Mouse (Mus musculus) hindbrain, embryonic 14.5 days (tissue): Measurements from ENCODE around the gene Pip5k1b. TPM values are rescaled to one million over a fixed set of nuclear protein-coding genes. Genes with fewer than 3 reads are reported as not detected.

Experiments
- ATAC-seq: fragments of 200-750 bp; cut with Nextera tagmentation; 2 replicates; pipeline ENCODE4 v1.8.0; 2017; ENCODE audit warnings: moderate number of reproducible peaks, mild to moderate bottlenecking, moderate TSS enrichment, moderate library complexity; ENCODE audit not compliant: low FRiP score
- DNase-seq: peaks from one replicate; pipeline ENCODE4 v3.0.0-alpha.2; 2015; ENCODE audit warnings: low spot score
- H3K27ac ChIP-seq: fragments of 300-500 bp; sonication (generic); 2 replicates; pipeline ENCODE4 v1.5.1; 2014; ENCODE audit warnings: mild to moderate bottlenecking, moderate library complexity
- H3K27me3 ChIP-seq: fragments of 300-500 bp; sonication (generic); 2 replicates; pipeline ENCODE4 v1.6.1; 2014; ENCODE audit warnings: mild to moderate bottlenecking, low read length, mixed read lengths; ENCODE audit not compliant: control insufficient read depth, insufficient read depth
- H3K36me3 ChIP-seq: fragments of 300-500 bp; sonication (generic); replicated peaks from 2 replicates; pipeline ENCODE4 v1.6.1; 2014; ENCODE audit not compliant: control insufficient read depth, insufficient read depth
- H3K4me1 ChIP-seq: fragments of 300-500 bp; sonication (generic); replicated peaks from 2 replicates; pipeline ENCODE4 v1.6.1; 2014; ENCODE audit warnings: antibody characterized with exemption, low read length, mixed read lengths; ENCODE audit not compliant: control insufficient read depth, insufficient read depth
- H3K4me2 ChIP-seq: fragments of 300-500 bp; sonication (generic); replicated peaks from 2 replicates; pipeline ENCODE4 v1.6.1; 2014; ENCODE audit warnings: mild to moderate bottlenecking, moderate library complexity
- H3K4me3 ChIP-seq: fragments of 300-500 bp; sonication (generic); replicated peaks from 2 replicates; pipeline ENCODE4 v1.5.1; 2014; ENCODE audit warnings: mild to moderate bottlenecking, low read length
- H3K9ac ChIP-seq: fragments of 300-500 bp; sonication (generic); 2 replicates; pipeline ENCODE4 v1.6.1; 2014
- H3K9me3 ChIP-seq: fragments of 300-500 bp; sonication (generic); 2 replicates; pipeline ENCODE4 v1.6.1; 2016; ENCODE audit warnings: low read length; ENCODE audit not compliant: control insufficient read depth
- WGBS: fragments of 180-500 bp; shearing (Covaris S2); extraction: QIAGEN DNeasy Blood & Tissue Kit; methylation state at CpG from one replicate; pipeline ENCODE4 v1.1.7; 2014; 5-methylcytosine and 5-hydroxymethylcytosine counted together
- polyA plus RNA-seq: library from polyadenylated mRNA; unstranded; fragments of >200 nt; fragmentation: Nextera tagmentation; extraction: Ambion mirVana; gene quantifications from 2 replicates; pipeline ENCODE4 v1.2.1, GENCODE M21; 2014

The Pip5k1b gene
- polyA plus RNA-seq, 1 experiment from 2014 or later, result 3.9 TPM

DNA sequence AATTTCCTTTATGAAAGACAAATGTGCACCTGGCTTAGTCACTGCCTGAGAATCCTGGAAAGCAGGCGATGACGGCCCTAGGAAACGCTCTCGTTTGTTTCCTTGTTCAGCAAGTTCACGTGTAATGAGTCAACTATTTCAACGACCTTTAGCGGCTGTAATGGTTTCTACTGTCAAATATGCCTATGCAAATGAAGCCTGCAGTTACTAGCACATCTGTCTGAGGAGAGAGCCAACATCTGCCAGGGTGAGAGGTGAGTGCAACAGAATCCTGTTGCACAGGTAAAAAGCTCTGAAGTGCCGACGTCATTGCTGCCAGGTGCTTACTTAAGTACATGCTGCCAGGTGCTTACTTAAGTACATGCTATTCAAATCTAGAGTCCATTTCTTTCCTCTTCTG, 196.4 kb downstream of the Pip5k1b start:
- H3K9ac ChIP-seq, result no peak overlapping the region
- H3K4me2 ChIP-seq, result no peak overlapping the region
- no peaks in the 10 kb centered on the region for H3K27me3 ChIP-seq
- WGBS, result 89% methylated on average over 9 of the region's 9 CpGs
- H3K4me1 ChIP-seq, result no peaks in the 10 kb centered on the region
- no peak for ATAC-seq
- no peak overlapping the region for H3K27ac ChIP-seq
- H3K36me3 ChIP-seq, result no peaks in the 10 kb centered on the region
- H3K4me3 ChIP-seq, result no peak overlapping the region
- DNase-seq, result no peak
- no peaks in the 10 kb centered on the region for H3K9me3 ChIP-seq

DNA sequence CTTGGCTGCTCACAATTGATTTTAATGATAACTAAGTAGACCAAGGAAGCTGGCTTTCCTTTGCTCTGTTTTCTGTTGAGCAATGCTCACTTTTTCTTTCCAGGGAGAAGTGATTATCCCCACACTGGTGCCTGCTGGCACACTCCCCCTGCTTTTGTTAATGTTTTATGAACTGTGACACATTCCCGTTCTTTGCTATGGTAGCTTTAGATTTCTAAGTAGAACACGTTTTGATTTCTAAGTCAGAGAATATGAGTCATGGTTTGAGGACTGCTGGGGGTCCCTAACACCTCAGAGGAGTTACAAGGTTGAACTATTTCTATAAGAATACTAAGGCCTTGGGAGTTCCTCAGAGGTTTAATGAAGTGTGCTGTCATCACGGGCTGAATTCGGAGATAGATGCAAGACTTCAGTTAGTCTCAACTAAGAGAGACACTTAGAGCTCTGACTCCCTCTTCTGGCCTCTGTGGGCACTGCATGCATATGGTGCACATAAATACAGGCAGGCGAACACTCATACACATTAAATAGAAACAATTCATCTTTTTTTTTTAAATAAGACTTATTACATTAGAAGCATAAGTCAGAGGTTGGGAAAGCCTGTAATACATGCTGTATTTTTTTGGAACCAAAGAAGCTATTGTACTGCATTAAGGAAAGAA, 203.2 kb downstream of the Pip5k1b start:
- ATAC-seq (no peak), DNase-seq (no peak)
- Histone ChIP-seq H3K4me2 (no peak overlapping the region), H3K27ac (no peak overlapping the region), H3K27me3 (no peaks in the 10 kb centered on the region), H3K9ac (no peak overlapping the region), H3K4me1 (no peaks in the 10 kb centered on the region), H3K4me3 (no peak overlapping the region), H3K9me3 (0 out of 2 replicates have a peak, but pooled peaks cover 3% of the 10 kb centered on the region), H3K36me3 (no peaks in the 10 kb centered on the region)
- WGBS, result 71% methylated on average over 5 of the region's 5 CpGs

DNA sequence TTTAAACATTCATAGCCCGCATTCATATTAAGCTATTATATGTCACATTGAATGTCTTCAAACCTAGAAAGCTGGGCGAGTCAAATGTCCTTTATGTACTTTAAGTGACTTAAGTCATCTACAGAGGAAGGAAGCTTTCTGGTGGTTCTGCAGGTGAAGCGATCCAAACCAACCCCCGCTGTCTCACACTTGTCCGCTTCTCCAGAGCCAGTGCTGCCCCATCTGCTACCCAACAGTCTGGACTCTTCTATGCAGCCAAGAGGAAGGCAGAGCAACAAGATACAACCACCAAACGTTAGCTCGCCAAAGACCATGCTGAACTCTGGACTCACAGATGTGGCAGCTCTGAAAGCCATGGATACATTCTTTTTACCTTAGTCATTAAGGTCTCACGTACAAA, 211.2 kb downstream of the Pip5k1b start:
- no peak overlapping the region for H3K9ac ChIP-seq
- no peaks in the 10 kb centered on the region for H3K27me3 ChIP-seq
- H3K9me3 ChIP-seq, result no peaks in the 10 kb centered on the region
- ATAC-seq (no peak), DNase-seq (no peak)
- no peak overlapping the region for H3K4me3 ChIP-seq
- H3K36me3 ChIP-seq, result no peaks in the 10 kb centered on the region
- WGBS, result 93% methylated on average over 8 of the region's 8 CpGs
- H3K27ac ChIP-seq, result no peak overlapping the region
- no peak overlapping the region for H3K4me2 ChIP-seq
- H3K4me1 ChIP-seq, result no peaks in the 10 kb centered on the region

DNA sequence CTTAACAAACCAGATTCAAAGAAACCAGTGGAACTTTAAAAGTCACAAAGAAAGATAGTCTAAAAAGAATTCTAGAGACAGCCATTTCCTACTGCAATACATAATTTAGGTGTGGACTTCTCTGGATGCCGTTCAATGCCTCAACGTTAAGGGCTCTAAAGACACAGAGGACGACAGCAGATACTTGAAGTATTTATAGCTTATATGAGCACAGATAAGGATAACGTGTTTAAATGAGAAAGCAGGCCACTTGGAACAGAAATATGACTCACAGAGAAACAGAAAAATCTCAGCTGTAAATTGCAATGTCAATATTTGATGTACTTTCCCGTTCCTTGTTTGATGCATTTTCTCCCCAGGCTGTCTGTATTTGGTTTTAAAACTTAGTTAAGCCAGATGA, 212.9 kb downstream of the Pip5k1b start:
- ATAC-seq (no peak), DNase-seq (no peak)
- no peak overlapping the region for H3K4me2 ChIP-seq

DNA sequence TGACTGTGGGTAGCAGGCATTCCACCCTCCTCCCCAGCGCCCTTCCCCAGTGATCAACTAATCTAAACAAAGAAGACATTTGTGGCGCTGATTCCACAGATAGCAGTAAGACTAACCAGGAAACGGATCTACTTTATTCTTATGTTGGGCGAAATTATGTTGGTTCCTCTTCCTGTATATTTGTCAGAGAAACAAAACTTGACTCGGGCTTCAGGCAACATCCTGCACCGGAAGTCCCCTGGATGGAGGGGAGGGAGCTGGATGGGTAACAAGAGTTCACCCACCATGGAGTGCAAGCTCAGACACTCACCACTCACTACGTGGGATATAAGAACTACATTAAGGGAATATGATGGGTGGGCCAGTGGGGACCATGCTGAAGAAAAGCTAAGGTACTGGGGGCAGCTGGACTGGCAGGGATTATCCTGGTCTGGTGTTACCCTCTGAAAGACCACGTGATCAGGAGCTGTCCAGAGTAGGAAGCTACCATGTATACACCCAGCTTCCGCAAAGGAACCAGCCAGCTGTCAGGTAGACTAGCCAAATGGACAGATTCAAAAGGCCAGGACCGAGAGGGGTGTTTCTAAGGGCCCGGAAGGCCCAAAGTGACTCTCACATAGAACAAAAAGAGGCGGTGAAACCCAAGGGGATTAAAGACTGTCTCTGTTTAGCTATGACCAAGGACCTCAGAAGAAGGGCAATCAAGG, 219.1 kb downstream of the Pip5k1b start:
- WGBS, result 74% methylated on average over 12 of the region's 12 CpGs
- no peaks in the 10 kb centered on the region for H3K9me3 ChIP-seq
- no peak for ATAC-seq

More for the DNA sequence above, 212.9 kb downstream of the Pip5k1b start:
- Histone ChIP-seq H3K4me3 (no peak overlapping the region), H3K36me3 (no peaks in the 10 kb centered on the region), H3K27ac (no peak overlapping the region), H3K9me3 (no peaks in the 10 kb centered on the region), H3K4me1 (no peaks in the 10 kb centered on the region), H3K9ac (no peak overlapping the region), H3K27me3 (no peaks in the 10 kb centered on the region)
- 84% methylated on average over 5 of the region's 5 CpGs for WGBS

DNA sequence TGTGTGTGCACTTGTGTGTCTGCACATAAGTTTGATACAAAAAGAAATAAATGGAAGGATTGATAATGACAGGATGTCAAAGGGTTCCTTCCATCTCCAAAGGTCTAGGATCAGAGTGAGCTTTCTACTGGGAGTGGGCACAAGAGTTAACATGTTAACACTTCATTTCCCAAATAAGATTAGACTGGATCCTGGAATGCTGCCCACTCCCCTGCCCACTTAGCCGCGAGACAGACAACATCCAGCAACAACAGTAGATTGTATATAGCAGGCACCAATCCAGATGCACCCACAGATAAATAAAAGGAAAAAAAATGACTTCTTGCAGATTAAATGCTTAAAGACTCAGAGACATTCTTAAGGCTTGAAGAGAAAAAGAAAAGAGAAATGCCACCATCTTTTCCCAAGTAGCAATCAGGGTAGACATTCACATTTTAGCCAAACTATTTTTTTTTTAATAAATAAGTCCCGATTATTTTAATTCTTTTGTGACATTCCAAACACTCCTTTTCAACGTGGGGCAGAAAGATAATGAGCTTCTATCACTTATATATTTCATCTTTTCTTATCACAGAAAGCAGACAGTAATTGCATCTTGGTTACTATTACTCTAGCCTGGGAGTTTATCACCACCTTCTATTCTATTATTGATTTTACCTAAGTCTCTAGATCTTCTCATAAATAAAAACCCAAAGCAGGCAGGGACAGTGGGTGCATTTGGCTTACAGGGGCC, 219.9 kb downstream of the Pip5k1b start:
- no peak overlapping the region for H3K27ac ChIP-seq
- ATAC-seq (no peak), DNase-seq (no peak)
- no peak overlapping the region for H3K4me3 ChIP-seq
- H3K36me3 ChIP-seq, result no peaks in the 10 kb centered on the region
- H3K27me3 ChIP-seq, result no peaks in the 10 kb centered on the region
- H3K4me2 ChIP-seq, result no peak overlapping the region
- H3K4me1 ChIP-seq, result no peaks in the 10 kb centered on the region
- H3K9me3 ChIP-seq, result no peaks in the 10 kb centered on the region
- WGBS, result 68% methylated on average over 4 of the region's 4 CpGs
- no peak overlapping the region for H3K9ac ChIP-seq

More for the DNA sequence above, 219.1 kb downstream of the Pip5k1b start:
- no peak for DNase-seq
- no peak overlapping the region for H3K27ac ChIP-seq
- no peaks in the 10 kb centered on the region for H3K27me3 ChIP-seq
- H3K9ac ChIP-seq, result no peak overlapping the region
- H3K36me3 ChIP-seq, result no peaks in the 10 kb centered on the region
- no peak overlapping the region for H3K4me3 ChIP-seq
- H3K4me1 ChIP-seq, result no peaks in the 10 kb centered on the region
- H3K4me2 ChIP-seq, result no peak overlapping the region

DNA sequence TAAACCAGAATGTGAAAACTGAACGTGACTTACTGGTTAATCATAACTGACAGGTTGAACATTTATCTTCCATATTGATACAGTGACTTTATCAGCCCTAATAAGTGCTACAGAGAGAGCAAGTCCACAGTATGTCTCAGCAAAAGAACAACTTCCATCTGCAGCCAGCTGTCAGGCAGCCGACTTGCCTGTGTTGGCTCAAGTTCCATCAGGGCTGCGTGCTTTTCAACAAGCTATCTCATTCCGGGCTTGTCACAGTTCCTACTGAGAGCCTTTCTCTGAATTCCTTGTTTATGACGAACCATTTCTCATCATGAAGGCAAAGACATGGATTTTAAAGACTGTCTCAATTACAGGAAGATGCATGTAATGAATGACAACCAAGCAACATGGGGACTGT, 222.7 kb downstream of the Pip5k1b start:
- no peaks in the 10 kb centered on the region for H3K27me3 ChIP-seq
- DNase-seq (no peak), ATAC-seq (no peak)
- no peaks in the 10 kb centered on the region for H3K4me1 ChIP-seq
- H3K36me3 ChIP-seq, result no peaks in the 10 kb centered on the region
- no peak overlapping the region for H3K9ac ChIP-seq
- H3K9me3 ChIP-seq, result no peaks in the 10 kb centered on the region
- H3K4me3 ChIP-seq, result no peak overlapping the region
- no peak overlapping the region for H3K4me2 ChIP-seq
- WGBS, result 75% methylated on average over 5 of the region's 5 CpGs
- no peak overlapping the region for H3K27ac ChIP-seq

DNA sequence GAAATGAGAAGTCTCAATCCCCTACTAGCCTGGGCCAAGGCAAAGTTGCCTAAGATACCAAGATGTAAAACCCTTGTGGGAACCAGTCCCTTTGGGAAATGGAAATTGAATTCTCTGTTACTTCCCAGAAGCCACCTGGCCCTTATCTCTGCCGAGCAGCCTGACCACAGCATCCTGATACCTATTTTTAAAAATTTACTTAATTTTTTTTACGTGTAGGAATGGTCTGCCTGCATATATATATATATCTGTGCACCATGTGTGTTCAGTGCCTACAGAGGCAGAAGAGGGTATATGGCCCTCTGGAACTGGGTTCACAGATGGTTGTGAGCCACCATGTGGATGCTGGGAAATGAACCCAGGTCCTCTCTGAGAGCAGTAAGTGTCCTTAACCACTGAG, 224.4 kb downstream of the Pip5k1b start:
- Histone ChIP-seq H3K9me3 (no peaks in the 10 kb centered on the region), H3K4me3 (no peak overlapping the region), H3K36me3 (no peaks in the 10 kb centered on the region), H3K4me1 (no peaks in the 10 kb centered on the region), H3K9ac (no peak overlapping the region), H3K27me3 (no peaks in the 10 kb centered on the region), H3K27ac (no peak overlapping the region), H3K4me2 (no peak overlapping the region)
- 89% methylated on average over 2 of the region's 2 CpGs for WGBS
- ATAC-seq, result no peak
- DNase-seq, result no peak

DNA sequence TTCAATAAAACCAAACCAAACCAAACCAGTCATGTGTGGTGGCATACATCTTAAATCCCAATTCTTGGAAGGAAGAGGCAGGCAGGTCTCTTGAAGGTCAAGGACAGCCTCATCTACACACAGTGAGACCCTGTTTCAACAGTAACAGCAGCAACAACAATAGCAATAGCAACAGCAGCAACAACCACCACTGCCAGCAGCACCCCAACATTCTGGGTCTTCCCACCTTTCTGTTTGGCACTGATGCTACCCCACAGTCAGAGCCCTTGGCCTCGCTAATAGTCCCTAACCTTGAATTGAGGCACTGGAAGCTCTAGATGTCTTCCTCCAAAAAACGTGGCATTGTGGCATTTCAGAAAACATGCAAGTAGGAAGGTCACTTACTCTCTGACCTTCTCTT, 225.3 kb downstream of the Pip5k1b start:
- no peak overlapping the region for H3K4me3 ChIP-seq
- no peak overlapping the region for H3K4me2 ChIP-seq
- H3K9me3 ChIP-seq, result no peaks in the 10 kb centered on the region
- H3K4me1 ChIP-seq, result no peaks in the 10 kb centered on the region
- H3K9ac ChIP-seq, result no peak overlapping the region
- 76% methylated on average over 2 of the region's 2 CpGs for whole genome bisulfite sequencing
- H3K27me3 ChIP-seq, result no peaks in the 10 kb centered on the region
- no peak for DNase-seq
- H3K36me3 ChIP-seq, result no peaks in the 10 kb centered on the region
- ATAC-seq, result no peak
- H3K27ac ChIP-seq, result no peak overlapping the region
